Mouse (Mus musculus): ENCODE results near the gene Ndufa11. TPM values are rescaled to one million over a fixed set of nuclear protein-coding genes. Genes with fewer than 3 reads are reported as not detected.

Ndufa11 gene
- polyA plus RNA-seq, 1 experiment from 2014 or later = 42.6 TPM

GRCm38 (mm10) chr17:56693851-56694310 lies 23.7 kb upstream of the Ndufa11 start:
- WGBS (ENCODE audit: missing documents) = 36% methylated on average over 6 of the region's 6 CpGs
- peaks cover 75% of the 10 kb centered on the region for H3K36me3 ChIP-seq (ENCODE audit: inconsistent target)
- H3K4me3 ChIP-seq (ENCODE audit: inconsistent target) = no peak overlapping the region

GRCm38 (mm10) chr17:56700451-56700850 lies 17.1 kb upstream of the Ndufa11 start:
- Histone ChIP-seq H3K36me3 (ENCODE audit: inconsistent target) (peaks cover 88% of the 10 kb centered on the region), H3K79me2 (ENCODE audit: inconsistent target) (peaks cover 2% of the 10 kb centered on the region; the same call in 1 of the 2 replicates), H3K27ac (no peak overlapping the region), H3K4me3 (ENCODE audit: inconsistent target) (no peak overlapping the region)
- WGBS (ENCODE audit: missing documents) = 88% methylated on average over 2 of the region's 2 CpGs

More at GRCm38 (mm10) chr17:56693851-56694310, 23.7 kb upstream of the Ndufa11 start:
- H3K79me2 ChIP-seq (ENCODE audit: inconsistent target) = peaks cover 68% of the 10 kb centered on the region
- H3K27ac ChIP-seq = no peak overlapping the region

GRCm38 (mm10) chr17:56703038-56703437 lies 14.5 kb upstream of the Ndufa11 start:
- 93% methylated on average over 4 of the region's 4 CpGs for WGBS (ENCODE audit: missing documents)
- H3K27ac ChIP-seq = no peak overlapping the region

GRCm38 (mm10) chr17:56706515-56706914 lies 11.1 kb upstream of the Ndufa11 start:
- H3K36me3 ChIP-seq (ENCODE audit: inconsistent target) = peaks cover 90% of the 10 kb centered on the region
- WGBS (ENCODE audit: missing documents) = 71% methylated on average over 1 of the region's 1 CpGs
- H3K4me3 ChIP-seq (ENCODE audit: inconsistent target) = no peak overlapping the region
- no peak overlapping the region for H3K27ac ChIP-seq
- H3K79me2 ChIP-seq (ENCODE audit: inconsistent target) = no peaks in the 10 kb centered on the region

More at GRCm38 (mm10) chr17:56703038-56703437, 14.5 kb upstream of the Ndufa11 start:
- H3K36me3 ChIP-seq (ENCODE audit: inconsistent target) = peaks cover 91% of the 10 kb centered on the region
- no peak overlapping the region for H3K4me3 ChIP-seq (ENCODE audit: inconsistent target)
- H3K79me2 ChIP-seq (ENCODE audit: inconsistent target) = no peaks in the 10 kb centered on the region

GRCm38 (mm10) chr17:56708692-56709091 lies 8.9 kb upstream of the Ndufa11 start:
- H3K27ac ChIP-seq = no peak overlapping the region
- no peak overlapping the region for H3K4me3 ChIP-seq (ENCODE audit: inconsistent target)
- no peaks in the 10 kb centered on the region for H3K79me2 ChIP-seq (ENCODE audit: inconsistent target)
- 100% methylated on average over 4 of the region's 4 CpGs for WGBS (ENCODE audit: missing documents)
- H3K36me3 ChIP-seq (ENCODE audit: inconsistent target) = peaks cover 79% of the 10 kb centered on the region

- H3K79me2 ChIP-seq (ENCODE audit: inconsistent target) = no peaks in the 10 kb centered on the region
- no peak overlapping the region for H3K27ac ChIP-seq
- H3K36me3 ChIP-seq (ENCODE audit: inconsistent target) = peaks cover 71% of the 10 kb centered on the region
- 85% methylated on average over 3 of the region's 3 CpGs for WGBS (ENCODE audit: missing documents)
- H3K4me3 ChIP-seq (ENCODE audit: inconsistent target) = no peak overlapping the region
These were observed 7.9 kb upstream of the Ndufa11 start for GRCm38 (mm10) chr17:56709708-56710107.

GRCm38 (mm10) chr17:56715360-56715759 lies 2.2 kb upstream of the Ndufa11 start:
- Histone ChIP-seq H3K79me2 (ENCODE audit: inconsistent target) (peaks cover 26% of the 10 kb centered on the region), H3K36me3 (ENCODE audit: inconsistent target) (peaks cover 16% of the 10 kb centered on the region; the same call in 1 of the 2 replicates), H3K4me3 (ENCODE audit: inconsistent target) (no peak overlapping the region), H3K27ac (no peak overlapping the region)
- 87% methylated on average over 11 of the region's 11 CpGs for WGBS (ENCODE audit: missing documents)

- H3K27ac ChIP-seq = no peak overlapping the region
- 34% methylated on average over 22 of the region's 22 CpGs for WGBS (ENCODE audit: missing documents)
- peak overlapping the region; percentile 32 for H3K4me3 ChIP-seq (ENCODE audit: inconsistent target)
- H3K36me3 ChIP-seq (ENCODE audit: inconsistent target) = peaks cover 11% of the 10 kb centered on the region; the same call in 1 of the 2 replicates
- peaks cover 33% of the 10 kb centered on the region for H3K79me2 ChIP-seq (ENCODE audit: inconsistent target)
These were observed 1.5 kb upstream of the Ndufa11 start for GRCm38 (mm10) chr17:56715914-56716654.

GRCm38 (mm10) chr17:56716655-56717362 lies 758 bp upstream of the Ndufa11 start:
- under 1% methylated on average over 46 of the region's 55 CpGs for WGBS (ENCODE audit: missing documents)
- Histone ChIP-seq H3K4me3 (ENCODE audit: inconsistent target) (peak overlapping the region; percentile 86), H3K79me2 (ENCODE audit: inconsistent target) (peaks cover 33% of the 10 kb centered on the region), H3K36me3 (ENCODE audit: inconsistent target) (peaks cover 7% of the 10 kb centered on the region; the same call in 1 of the 2 replicates), H3K27ac (peak overlapping the region; percentile 48)

GRCm38 (mm10) chr17:56722441-56722840 lies 4.9 kb downstream of the Ndufa11 start:
- H3K36me3 ChIP-seq (ENCODE audit: inconsistent target) = peaks cover 15% of the 10 kb centered on the region; the same call in 1 of the 2 replicates

GRCm38 (mm10) chr17:56723419-56724161 lies 6.0 kb downstream of the Ndufa11 start:
- Histone ChIP-seq H3K36me3 (ENCODE audit: inconsistent target) (peaks cover 15% of the 10 kb centered on the region; the same call in 1 of the 2 replicates), H3K27ac (no peak overlapping the region), H3K4me3 (ENCODE audit: inconsistent target) (no peak overlapping the region), H3K79me2 (ENCODE audit: inconsistent target) (peaks cover 24% of the 10 kb centered on the region)
- WGBS (ENCODE audit: missing documents) = 89% methylated on average over 11 of the region's 11 CpGs

More at GRCm38 (mm10) chr17:56722441-56722840, 4.9 kb downstream of the Ndufa11 start:
- no peak overlapping the region for H3K4me3 ChIP-seq (ENCODE audit: inconsistent target)
- no peak overlapping the region for H3K27ac ChIP-seq
- 84% methylated on average over 5 of the region's 5 CpGs for WGBS (ENCODE audit: missing documents)
- H3K79me2 ChIP-seq (ENCODE audit: inconsistent target) = peaks cover 33% of the 10 kb centered on the region

- H3K4me3 ChIP-seq (ENCODE audit: inconsistent target) = no peak overlapping the region
- no peak overlapping the region for H3K27ac ChIP-seq
- no peaks in the 10 kb centered on the region for H3K79me2 ChIP-seq (ENCODE audit: inconsistent target)
- peaks cover 9% of the 10 kb centered on the region; the same call in 1 of the 2 replicates for H3K36me3 ChIP-seq (ENCODE audit: inconsistent target)
- 53% methylated on average over 7 of the region's 7 CpGs for WGBS (ENCODE audit: missing documents)
These were observed 9.6 kb downstream of the Ndufa11 start for GRCm38 (mm10) chr17:56727029-56727649.

- Histone ChIP-seq H3K27ac (no peak overlapping the region), H3K4me3 (ENCODE audit: inconsistent target) (no peak overlapping the region), H3K36me3 (ENCODE audit: inconsistent target) (peaks cover 5% of the 10 kb centered on the region; the same call in 1 of the 2 replicates), H3K79me2 (ENCODE audit: inconsistent target) (no peaks in the 10 kb centered on the region)
- WGBS (ENCODE audit: missing documents) = 34% methylated on average over 12 of the region's 12 CpGs
These were observed 10.1 kb downstream of the Ndufa11 start for GRCm38 (mm10) chr17:56727659-56728058.

- Histone ChIP-seq H3K79me2 (ENCODE audit: inconsistent target) (no peaks in the 10 kb centered on the region), H3K36me3 (ENCODE audit: inconsistent target) (peaks cover under 1% of the 10 kb centered on the region; the same call in 1 of the 2 replicates), H3K4me3 (ENCODE audit: inconsistent target) (no peak overlapping the region), H3K27ac (no peak overlapping the region)
- WGBS (ENCODE audit: missing documents) = 41% methylated on average over 12 of the region's 12 CpGs
These were observed 10.6 kb downstream of the Ndufa11 start for GRCm38 (mm10) chr17:56728117-56728516.
